Mouse (Mus musculus) lung, postnatal 0 days (tissue): ENCODE results near the gene Gm48551.

ENCODE experiments used
- CTCF ChIP-seq: IDR thresholded peaks from 2 replicates; pipeline ENCODE4 v1.5.1; 2016; ENCODE audit warnings: antibody characterized with exemption, mild to moderate bottlenecking
- EP300 ChIP-seq: IDR thresholded peaks from 2 replicates; pipeline ENCODE4 v1.6.1; 2016; ENCODE audit warnings: antibody characterized with exemption, mild to moderate bottlenecking, control low read depth

DNA sequence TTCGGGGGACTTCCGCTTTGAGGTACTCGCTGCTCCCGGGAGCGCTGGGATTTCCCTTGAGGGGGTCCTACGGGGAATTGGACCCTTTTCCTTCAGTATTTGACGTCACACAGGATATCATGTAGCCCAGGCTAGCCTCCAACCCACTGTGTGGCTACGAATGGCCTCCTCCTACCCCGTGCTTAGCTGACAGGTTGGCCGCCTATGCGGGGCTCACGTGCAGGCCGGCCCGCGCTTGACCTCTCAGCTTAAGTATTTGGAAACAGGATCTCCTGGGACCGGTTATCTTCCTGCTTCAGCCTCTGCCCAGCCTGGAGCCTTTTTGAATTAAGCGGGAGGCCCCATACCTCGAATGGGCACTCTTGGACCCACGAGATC lies 328 bp downstream of the Gm48551 start:
- TF ChIP-seq EP300 (no peak; the same call in 1 of the 2 replicates), CTCF (no peak)
